Mouse (Mus musculus) E14TG2a.4 (cell line): ENCODE measurements at regions not wholly inside any gene's neighbourhood (a gene's known extent, or its start where the extent isn't known, plus 50 kb on each side); places are given as distances from the start of the nearest gene placed in this dataset.

Experiments
- CTCF ChIP-seq: conservative IDR thresholded peaks from 2 replicates; pipeline ENCODE4 v1.5.1; 2014; ENCODE audit warnings: low read length
- NANOG ChIP-seq: IDR thresholded peaks from 2 replicates; pipeline ENCODE4 v1.6.1; 2014; ENCODE audit warnings: borderline replicate concordance, low read length, mixed read lengths
- POU5F1 ChIP-seq: IDR thresholded peaks from 2 replicates; pipeline ENCODE4 v1.6.1; 2014; ENCODE audit warnings: low read length, borderline replicate concordance

GRCm38 (mm10) chr15:37060831-37061230 is 53.3 kb upstream of the Zfp706 start:
- TF ChIP-seq CTCF (no peak), POU5F1 (no peak), NANOG (no peak)
